Mouse (Mus musculus): Measurements from ENCODE around the gene Cacybp. TPM values are rescaled to one million over a fixed set of nuclear protein-coding genes. Genes with fewer than 3 reads are reported as not detected.

The Cacybp gene
- 132 and 157 TPM in 2 replicates for polyA plus RNA-seq (2015; fragmentation: Nextera tagmentation; extraction: Ambion mirVana)

GRCm38 (mm10) chr1:160212703-160213669 is at the start of gene Cacybp:
Gene Cacybp (minus strand): TSS chr1:160212875.
- H3K9ac ChIP-seq, result peak within 1 kb of the TSS; percentile 76
- peak within 1 kb of the TSS; percentile 76 for H3K4me2 ChIP-seq
- H3K4me3 ChIP-seq, result peak within 1 kb of the TSS; percentile 83
- no peaks in the 10 kb centered on the region for H3K27me3 ChIP-seq
- under 1% methylated on average over 76 of the region's 76 CpGs for WGBS
- peaks cover 16% of the 10 kb centered on the region for H3K4me1 ChIP-seq (replicated peaks)
- peak; percentile 98 for ATAC-seq (replicated peaks; ENCODE audit: insufficient number of reproducible peaks, insufficient read depth, low FRiP score, low read depth)
- H3K36me3 ChIP-seq, result no peaks in the 10 kb centered on the region; the same call in 1 of the 2 replicates
- peak within 1 kb of the TSS; percentile 98 for H3K27ac ChIP-seq
- no peaks in the 10 kb centered on the region for H3K9me3 ChIP-seq (replicated peaks)

GRCm38 (mm10) chr1:160262415-160262814 is 49.7 kb upstream of the Cacybp start:
- no peak overlapping the region for H3K9ac ChIP-seq
- H3K4me2 ChIP-seq, result no peak overlapping the region
- no peak overlapping the region for H3K27ac ChIP-seq
- no peak overlapping the region for H3K4me3 ChIP-seq
- no peaks in the 10 kb centered on the region for H3K9me3 ChIP-seq (replicated peaks)
- H3K27me3 ChIP-seq, result no peaks in the 10 kb centered on the region
- H3K4me1 ChIP-seq (replicated peaks), result no peaks in the 10 kb centered on the region
- WGBS, result 61% methylated on average over 4 of the region's 4 CpGs
- no peak for ATAC-seq (replicated peaks; ENCODE audit: insufficient number of reproducible peaks, insufficient read depth, low FRiP score, low read depth)
- H3K36me3 ChIP-seq, result no peaks in the 10 kb centered on the region

GRCm38 (mm10) chr1:160261849-160262248 is 49.2 kb upstream of the Cacybp start:
- Histone ChIP-seq H3K4me1 (replicated peaks) (no peaks in the 10 kb centered on the region), H3K27me3 (no peaks in the 10 kb centered on the region), H3K4me3 (no peak overlapping the region), H3K27ac (no peak overlapping the region), H3K4me2 (no peak overlapping the region), H3K9ac (no peak overlapping the region), H3K36me3 (peaks cover 1% of the 10 kb centered on the region; the same call in 1 of the 2 replicates), H3K9me3 (replicated peaks) (no peaks in the 10 kb centered on the region)
- WGBS, result 69% methylated on average over 2 of the region's 2 CpGs
- no peak for ATAC-seq (replicated peaks; ENCODE audit: insufficient number of reproducible peaks, insufficient read depth, low FRiP score, low read depth)

GRCm38 (mm10) chr1:160260605-160261004 is 47.9 kb upstream of the Cacybp start:
- 77% methylated on average over 4 of the region's 4 CpGs for WGBS
- H3K9me3 ChIP-seq (replicated peaks), result no peaks in the 10 kb centered on the region
- no peak for ATAC-seq (replicated peaks; ENCODE audit: insufficient number of reproducible peaks, insufficient read depth, low FRiP score, low read depth)
- no peak overlapping the region for H3K9ac ChIP-seq
- no peaks in the 10 kb centered on the region for H3K4me1 ChIP-seq (replicated peaks)
- H3K4me3 ChIP-seq, result no peak overlapping the region
- no peaks in the 10 kb centered on the region for H3K27me3 ChIP-seq
- H3K36me3 ChIP-seq, result peaks cover 10% of the 10 kb centered on the region; the same call in 1 of the 2 replicates
- no peak overlapping the region for H3K4me2 ChIP-seq
- H3K27ac ChIP-seq, result no peak overlapping the region

- H3K9me3 ChIP-seq (replicated peaks), result no peaks in the 10 kb centered on the region
- H3K27ac ChIP-seq, result no peak overlapping the region
- no peak overlapping the region for H3K9ac ChIP-seq
- H3K4me2 ChIP-seq, result no peak overlapping the region
- no peaks in the 10 kb centered on the region for H3K27me3 ChIP-seq
- no peak overlapping the region for H3K4me3 ChIP-seq
- H3K36me3 ChIP-seq, result peaks cover 10% of the 10 kb centered on the region; the same call in 1 of the 2 replicates
- no peak for ATAC-seq (replicated peaks; ENCODE audit: insufficient number of reproducible peaks, insufficient read depth, low FRiP score, low read depth)
- H3K4me1 ChIP-seq (replicated peaks), result no peaks in the 10 kb centered on the region
- WGBS, result 57% methylated on average over 7 of the region's 7 CpGs
Observed at GRCm38 (mm10) chr1:160259884-160260283, 47.2 kb upstream of the Cacybp start.

GRCm38 (mm10) chr1:160253108-160253507 is 40.4 kb upstream of the Cacybp start:
- WGBS, result 75% methylated on average over 2 of the region's 2 CpGs
- no peaks in the 10 kb centered on the region for H3K27me3 ChIP-seq
- H3K4me2 ChIP-seq, result no peak overlapping the region
- no peak for ATAC-seq (replicated peaks; ENCODE audit: insufficient number of reproducible peaks, insufficient read depth, low FRiP score, low read depth)
- H3K9me3 ChIP-seq (replicated peaks), result no peaks in the 10 kb centered on the region
- peaks cover 10% of the 10 kb centered on the region; the same call in 1 of the 2 replicates for H3K36me3 ChIP-seq
- H3K9ac ChIP-seq, result no peak overlapping the region
- no peak overlapping the region for H3K4me3 ChIP-seq
- no peak overlapping the region for H3K27ac ChIP-seq
- peaks cover 9% of the 10 kb centered on the region; the same call in 1 of the 2 replicates for H3K4me1 ChIP-seq (replicated peaks)

- Histone ChIP-seq H3K9me3 (replicated peaks) (no peaks in the 10 kb centered on the region), H3K9ac (no peak overlapping the region), H3K4me2 (no peak overlapping the region), H3K4me1 (replicated peaks) (peaks cover 12% of the 10 kb centered on the region), H3K27me3 (no peaks in the 10 kb centered on the region), H3K36me3 (peaks cover 5% of the 10 kb centered on the region; the same call in 1 of the 2 replicates), H3K4me3 (no peak overlapping the region), H3K27ac (no peak overlapping the region)
- 65% methylated on average over 5 of the region's 5 CpGs for WGBS
- ATAC-seq (replicated peaks; ENCODE audit: insufficient number of reproducible peaks, insufficient read depth, low FRiP score, low read depth), result no peak
Observed at GRCm38 (mm10) chr1:160251388-160252007, 38.8 kb upstream of the Cacybp start.

GRCm38 (mm10) chr1:160250782-160251181 is 38.1 kb upstream of the Cacybp start:
- 25% methylated on average over 4 of the region's 4 CpGs for WGBS
- H3K4me3 ChIP-seq, result no peak overlapping the region
- no peaks in the 10 kb centered on the region for H3K9me3 ChIP-seq (replicated peaks)
- H3K9ac ChIP-seq, result no peak overlapping the region
- no peaks in the 10 kb centered on the region for H3K27me3 ChIP-seq
- no peak overlapping the region for H3K4me2 ChIP-seq
- H3K36me3 ChIP-seq, result 0 out of 2 replicates have a peak, but pooled peaks cover 2% of the 10 kb centered on the region
- peaks cover 16% of the 10 kb centered on the region for H3K4me1 ChIP-seq (replicated peaks)
- ATAC-seq (replicated peaks; ENCODE audit: insufficient number of reproducible peaks, insufficient read depth, low FRiP score, low read depth), result no peak
- H3K27ac ChIP-seq, result 0 out of 2 replicates have a peak overlapping the region, but pooled peaks have one; percentile 4

GRCm38 (mm10) chr1:160249786-160250185 is 37.1 kb upstream of the Cacybp start:
- Histone ChIP-seq H3K36me3 (no peaks in the 10 kb centered on the region), H3K27me3 (no peaks in the 10 kb centered on the region), H3K4me1 (replicated peaks) (peaks cover 16% of the 10 kb centered on the region), H3K27ac (no peak overlapping the region), H3K9ac (no peak overlapping the region), H3K4me2 (no peak overlapping the region), H3K4me3 (no peak overlapping the region), H3K9me3 (replicated peaks) (no peaks in the 10 kb centered on the region)
- 59% methylated on average over 3 of the region's 3 CpGs for WGBS
- ATAC-seq (replicated peaks; ENCODE audit: insufficient number of reproducible peaks, insufficient read depth, low FRiP score, low read depth), result no peak

GRCm38 (mm10) chr1:160247473-160247872 is 34.8 kb upstream of the Cacybp start:
- H3K4me3 ChIP-seq, result no peak overlapping the region
- no peak for ATAC-seq (replicated peaks; ENCODE audit: insufficient number of reproducible peaks, insufficient read depth, low FRiP score, low read depth)
- no peak overlapping the region for H3K4me2 ChIP-seq
- no peak overlapping the region for H3K9ac ChIP-seq
- H3K27ac ChIP-seq, result no peak overlapping the region
- no peaks in the 10 kb centered on the region for H3K27me3 ChIP-seq
- H3K9me3 ChIP-seq (replicated peaks), result no peaks in the 10 kb centered on the region
- peaks cover 16% of the 10 kb centered on the region for H3K4me1 ChIP-seq (replicated peaks)
- WGBS, result 80% methylated on average over 9 of the region's 9 CpGs
- H3K36me3 ChIP-seq, result no peaks in the 10 kb centered on the region

- H3K36me3 ChIP-seq, result no peaks in the 10 kb centered on the region
- no peaks in the 10 kb centered on the region for H3K27me3 ChIP-seq
- 41% methylated on average over 4 of the region's 4 CpGs for WGBS
- peaks cover 16% of the 10 kb centered on the region for H3K4me1 ChIP-seq (replicated peaks)
- H3K9ac ChIP-seq, result no peak overlapping the region
- no peak overlapping the region for H3K4me2 ChIP-seq
- peak overlapping the region; percentile 57; the same call in 1 of the 2 replicates for H3K27ac ChIP-seq
- H3K4me3 ChIP-seq, result no peak overlapping the region
- no peak for ATAC-seq (replicated peaks; ENCODE audit: insufficient number of reproducible peaks, insufficient read depth, low FRiP score, low read depth)
- H3K9me3 ChIP-seq (replicated peaks), result no peaks in the 10 kb centered on the region
Observed at GRCm38 (mm10) chr1:160246844-160247243, 34.2 kb upstream of the Cacybp start.
